Mouse (Mus musculus): ENCODE data around the gene Timm23. TPM values are rescaled to one million over a fixed set of nuclear protein-coding genes. Genes with fewer than 3 reads are reported as not detected.

Gene Timm23
- polyA plus RNA-seq, 1 experiment from 2014 or later, result 251 TPM

DNA sequence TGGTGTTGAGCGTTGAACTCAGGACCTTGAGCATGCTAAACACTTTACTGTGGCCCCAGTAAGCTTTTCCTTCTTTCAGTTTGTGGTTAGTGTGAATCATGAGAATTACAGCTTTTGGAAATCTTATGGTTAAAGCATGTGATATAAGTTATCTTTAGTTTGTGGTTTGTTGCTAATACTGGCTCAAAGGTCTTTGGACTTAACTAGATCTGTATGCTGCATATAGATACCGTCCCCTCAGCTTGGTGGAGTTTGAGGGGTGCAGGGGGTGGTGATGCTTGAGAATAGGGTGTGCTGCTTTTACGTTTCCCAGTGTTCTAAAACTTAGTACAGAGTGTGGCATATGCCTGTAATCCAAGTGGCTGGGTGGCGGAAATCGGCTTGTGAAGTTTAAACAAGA is 34.4 kb downstream of the Timm23 start:
- H3K27ac ChIP-seq (ENCODE audit: low read length), result no peak overlapping the region
- 72% methylated on average over 5 of the region's 5 CpGs for WGBS
- H3K4me3 ChIP-seq (replicated peaks; ENCODE audit: low read length), result peak overlapping the region; percentile 60
- peak overlapping the region; percentile 21; the same call in 1 of the 2 replicates for H3K4me2 ChIP-seq (ENCODE audit: low read depth, low read length)
- no peaks in the 10 kb centered on the region for H3K9me3 ChIP-seq (replicated peaks; ENCODE audit: control insufficient read depth, low read length)
- ATAC-seq (ENCODE audit: insufficient read depth, low FRiP score), result no peak
- peaks cover 44% of the 10 kb centered on the region for H3K4me1 ChIP-seq (ENCODE audit: control insufficient read depth, insufficient read depth, low read length)
- H3K27me3 ChIP-seq (ENCODE audit: control insufficient read depth, insufficient read depth, low read length), result no peaks in the 10 kb centered on the region
- H3K9ac ChIP-seq (ENCODE audit: low read length), result no peak overlapping the region
- H3K36me3 ChIP-seq (ENCODE audit: control insufficient read depth, insufficient read depth, low read length), result no peaks in the 10 kb centered on the region

GRCm38 (mm10) chr14:32166840-32167239 is 34.9 kb downstream of the Timm23 start:
- H3K36me3 ChIP-seq (ENCODE audit: control insufficient read depth, insufficient read depth, low read length), result no peaks in the 10 kb centered on the region
- peak overlapping the region; percentile 31 for H3K9ac ChIP-seq (ENCODE audit: low read length)
- H3K9me3 ChIP-seq (replicated peaks; ENCODE audit: control insufficient read depth, low read length), result no peaks in the 10 kb centered on the region
- H3K4me2 ChIP-seq (ENCODE audit: low read depth, low read length), result peak overlapping the region; percentile 94; the same call in 1 of the 2 replicates
- H3K27ac ChIP-seq (ENCODE audit: low read length), result no peak overlapping the region
- no peaks in the 10 kb centered on the region for H3K27me3 ChIP-seq (ENCODE audit: control insufficient read depth, insufficient read depth, low read length)
- no peak for ATAC-seq (ENCODE audit: insufficient read depth, low FRiP score)
- 39% methylated on average over 1 of the region's 1 CpGs for WGBS
- peak overlapping the region; percentile 60 for H3K4me3 ChIP-seq (replicated peaks; ENCODE audit: low read length)
- H3K4me1 ChIP-seq (ENCODE audit: control insufficient read depth, insufficient read depth, low read length), result peaks cover 45% of the 10 kb centered on the region

GRCm38 (mm10) chr14:32166062-32166441 is 35.6 kb downstream of the Timm23 start:
- H3K4me2 ChIP-seq (ENCODE audit: low read depth, low read length), result peak overlapping the region; percentile 94
- H3K4me1 ChIP-seq (ENCODE audit: control insufficient read depth, insufficient read depth, low read length), result peaks cover 47% of the 10 kb centered on the region
- no peaks in the 10 kb centered on the region for H3K36me3 ChIP-seq (ENCODE audit: control insufficient read depth, insufficient read depth, low read length)
- ATAC-seq (ENCODE audit: insufficient read depth, low FRiP score), result no peak
- H3K4me3 ChIP-seq (replicated peaks; ENCODE audit: low read length), result peak overlapping the region; percentile 60
- WGBS, result 29% methylated on average over 2 of the region's 2 CpGs
- no peaks in the 10 kb centered on the region for H3K27me3 ChIP-seq (ENCODE audit: control insufficient read depth, insufficient read depth, low read length)
- H3K9me3 ChIP-seq (replicated peaks; ENCODE audit: control insufficient read depth, low read length), result no peaks in the 10 kb centered on the region
- peak overlapping the region; percentile 75; the same call in 1 of the 2 replicates for H3K9ac ChIP-seq (ENCODE audit: low read length)
- peak overlapping the region; percentile 92; the same call in 1 of the 2 replicates for H3K27ac ChIP-seq (ENCODE audit: low read length)

GRCm38 (mm10) chr14:32165278-32166061 is 36.2 kb downstream of the Timm23 start:
- Histone ChIP-seq H3K36me3 (ENCODE audit: control insufficient read depth, insufficient read depth, low read length) (no peaks in the 10 kb centered on the region), H3K9me3 (replicated peaks; ENCODE audit: control insufficient read depth, low read length) (no peaks in the 10 kb centered on the region), H3K4me3 (replicated peaks; ENCODE audit: low read length) (peak overlapping the region; percentile 60), H3K9ac (ENCODE audit: low read length) (peak overlapping the region; percentile 75), H3K27me3 (ENCODE audit: control insufficient read depth, insufficient read depth, low read length) (no peaks in the 10 kb centered on the region), H3K4me2 (ENCODE audit: low read depth, low read length) (peak overlapping the region; percentile 94), H3K27ac (ENCODE audit: low read length) (peak overlapping the region; percentile 92), H3K4me1 (ENCODE audit: control insufficient read depth, insufficient read depth, low read length) (peaks cover 53% of the 10 kb centered on the region)
- under 1% methylated on average over 42 of the region's 42 CpGs for WGBS
- peak; percentile 91 for ATAC-seq (ENCODE audit: insufficient read depth, low FRiP score)

GRCm38 (mm10) chr14:32164173-32165051 is 37.3 kb downstream of the Timm23 start:
- Histone ChIP-seq H3K9me3 (replicated peaks; ENCODE audit: control insufficient read depth, low read length) (no peaks in the 10 kb centered on the region), H3K9ac (ENCODE audit: low read length) (no peak overlapping the region), H3K4me1 (ENCODE audit: control insufficient read depth, insufficient read depth, low read length) (peaks cover 55% of the 10 kb centered on the region), H3K36me3 (ENCODE audit: control insufficient read depth, insufficient read depth, low read length) (no peaks in the 10 kb centered on the region), H3K27me3 (ENCODE audit: control insufficient read depth, insufficient read depth, low read length) (no peaks in the 10 kb centered on the region), H3K4me3 (replicated peaks; ENCODE audit: low read length) (no peak overlapping the region; the same call in 1 of the 2 replicates), H3K27ac (ENCODE audit: low read length) (peak overlapping the region; percentile 46), H3K4me2 (ENCODE audit: low read depth, low read length) (peak overlapping the region; percentile 19)
- WGBS, result 58% methylated on average over 8 of the region's 8 CpGs
- peak; percentile 19 for ATAC-seq (ENCODE audit: insufficient read depth, low FRiP score)

DNA sequence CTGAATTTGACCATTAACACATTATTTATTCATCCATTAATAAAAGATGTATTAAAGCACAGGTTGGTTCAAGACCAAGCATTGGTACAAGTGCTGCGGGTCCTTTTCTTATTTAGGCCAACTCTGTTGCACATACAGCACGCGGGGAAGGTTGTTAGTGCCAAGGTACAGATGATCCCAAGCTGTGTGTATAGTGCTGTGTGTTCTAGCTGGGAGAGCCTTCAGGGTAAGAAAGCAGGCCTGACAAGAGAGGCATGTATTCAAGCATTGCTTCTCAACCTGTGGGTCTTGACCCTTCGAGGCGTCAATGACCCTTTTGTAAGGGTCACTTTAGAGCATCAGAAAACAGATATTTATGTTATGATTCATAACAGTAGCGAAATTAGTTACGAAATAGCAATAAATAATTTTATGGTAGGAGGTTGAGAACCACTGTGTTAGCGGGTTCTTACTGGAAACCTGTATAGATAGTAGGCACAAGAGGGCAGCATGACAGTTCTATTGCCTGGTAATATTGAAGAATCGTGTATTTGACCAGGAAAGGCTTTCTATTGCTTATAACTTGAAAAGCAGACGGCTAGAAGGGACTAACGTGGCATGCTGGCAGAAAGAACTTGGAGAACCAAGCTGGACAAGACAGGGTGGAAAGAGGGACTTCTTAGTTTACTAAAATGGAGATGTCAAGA is 38.4 kb downstream of the Timm23 start:
- Histone ChIP-seq H3K36me3 (ENCODE audit: control insufficient read depth, insufficient read depth, low read length) (no peaks in the 10 kb centered on the region), H3K9me3 (replicated peaks; ENCODE audit: control insufficient read depth, low read length) (no peaks in the 10 kb centered on the region; the same call in 1 of the 2 replicates), H3K4me1 (ENCODE audit: control insufficient read depth, insufficient read depth, low read length) (peaks cover 49% of the 10 kb centered on the region), H3K27me3 (ENCODE audit: control insufficient read depth, insufficient read depth, low read length) (no peaks in the 10 kb centered on the region), H3K9ac (ENCODE audit: low read length) (no peak overlapping the region), H3K4me3 (replicated peaks; ENCODE audit: low read length) (no peak overlapping the region), H3K27ac (ENCODE audit: low read length) (peak overlapping the region; percentile 34), H3K4me2 (ENCODE audit: low read depth, low read length) (no peak overlapping the region)
- no peak for ATAC-seq (ENCODE audit: insufficient read depth, low FRiP score)
- 85% methylated on average over 11 of the region's 11 CpGs for WGBS

DNA sequence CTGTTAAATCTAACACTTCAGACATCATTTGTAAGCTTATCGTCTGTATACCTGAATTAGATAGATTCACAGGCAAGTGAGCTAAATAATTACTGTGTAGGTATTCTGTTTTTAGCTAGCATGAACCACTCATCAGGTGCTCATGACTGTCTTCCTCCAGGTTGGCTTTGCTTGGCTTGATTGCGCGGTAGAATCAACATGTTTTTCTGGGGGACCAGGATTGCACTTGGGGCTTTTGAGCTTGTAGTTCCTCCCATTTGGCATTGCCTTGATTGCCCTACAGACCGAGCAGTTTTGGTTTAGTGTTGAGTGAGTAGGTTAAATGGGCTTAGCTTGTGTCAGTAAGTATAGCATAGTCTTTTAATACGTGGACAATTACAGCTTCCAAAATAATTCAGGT is 39.5 kb downstream of the Timm23 start:
- WGBS, result 89% methylated on average over 5 of the region's 5 CpGs
- H3K27ac ChIP-seq (ENCODE audit: low read length), result no peak overlapping the region
- H3K4me1 ChIP-seq (ENCODE audit: control insufficient read depth, insufficient read depth, low read length), result peaks cover 44% of the 10 kb centered on the region
- no peak overlapping the region for H3K4me3 ChIP-seq (replicated peaks; ENCODE audit: low read length)
- no peaks in the 10 kb centered on the region; the same call in 1 of the 2 replicates for H3K9me3 ChIP-seq (replicated peaks; ENCODE audit: control insufficient read depth, low read length)
- H3K36me3 ChIP-seq (ENCODE audit: control insufficient read depth, insufficient read depth, low read length), result no peaks in the 10 kb centered on the region
- no peak overlapping the region for H3K4me2 ChIP-seq (ENCODE audit: low read depth, low read length)
- H3K27me3 ChIP-seq (ENCODE audit: control insufficient read depth, insufficient read depth, low read length), result no peaks in the 10 kb centered on the region
- no peak overlapping the region for H3K9ac ChIP-seq (ENCODE audit: low read length)
- no peak for ATAC-seq (ENCODE audit: insufficient read depth, low FRiP score)

- H3K36me3 ChIP-seq (ENCODE audit: control insufficient read depth, insufficient read depth, low read length), result no peaks in the 10 kb centered on the region
- H3K27ac ChIP-seq (ENCODE audit: low read length), result peak overlapping the region; percentile 92
- no peaks in the 10 kb centered on the region for H3K27me3 ChIP-seq (ENCODE audit: control insufficient read depth, insufficient read depth, low read length)
- peak overlapping the region; percentile 93; the same call in 1 of the 2 replicates for H3K9ac ChIP-seq (ENCODE audit: low read length)
- H3K4me3 ChIP-seq (replicated peaks; ENCODE audit: low read length), result peak overlapping the region; percentile 92
- peaks cover 41% of the 10 kb centered on the region for H3K4me1 ChIP-seq (ENCODE audit: control insufficient read depth, insufficient read depth, low read length)
- WGBS, result 69% methylated on average over 12 of the region's 12 CpGs
- ATAC-seq (ENCODE audit: insufficient read depth, low FRiP score), result peak; percentile 45
- peak overlapping the region; percentile 94 for H3K4me2 ChIP-seq (ENCODE audit: low read depth, low read length)
- H3K9me3 ChIP-seq (replicated peaks; ENCODE audit: control insufficient read depth, low read length), result no peaks in the 10 kb centered on the region; the same call in 1 of the 2 replicates
Observed at GRCm38 (mm10) chr14:32161090-32161885, 40.4 kb downstream of the Timm23 start.

Measured in stomach, embryonic 16.5 days (tissue).